Mouse (Mus musculus) lung, postnatal 0 days (tissue): ENCODE data around the gene Col20a1.

Experiments used
- CTCF ChIP-seq: IDR thresholded peaks from 2 replicates; pipeline ENCODE4 v1.5.1; 2016; ENCODE audit warnings: antibody characterized with exemption, mild to moderate bottlenecking
- EP300 ChIP-seq: IDR thresholded peaks from 2 replicates; pipeline ENCODE4 v1.6.1; 2016; ENCODE audit warnings: antibody characterized with exemption, mild to moderate bottlenecking, control low read depth

DNA sequence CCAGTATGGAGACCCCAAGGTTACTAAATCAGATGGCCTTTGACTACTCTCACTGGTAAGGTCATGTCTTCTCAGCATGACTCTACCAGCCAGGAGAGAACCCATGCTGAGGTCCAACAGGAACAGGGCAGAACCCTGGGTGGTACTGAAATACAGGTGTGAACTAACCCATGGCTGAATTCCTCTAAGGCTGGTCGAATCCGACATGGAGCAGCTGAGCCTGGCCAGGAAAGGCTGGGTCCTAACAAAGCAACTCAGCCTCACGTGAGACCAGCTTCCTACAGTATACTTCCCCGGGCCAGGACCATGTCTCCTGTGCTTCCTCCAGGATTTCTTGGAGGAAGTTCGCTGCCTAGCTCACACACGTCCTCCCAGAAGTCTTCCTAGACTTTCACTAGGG, 50.2 kb downstream of the Col20a1 start:
- no peak for TF ChIP-seq EP300
- TF ChIP-seq CTCF, result no peak
